Mouse (Mus musculus): ENCODE data around the gene Zfp280b. TPM values are rescaled to one million over a fixed set of nuclear protein-coding genes. Genes with fewer than 3 reads are reported as not detected.
"Not testable (repeated sequence)": the region's sequence is repeated elsewhere in the genome, so short reads cannot be mapped to it uniquely, and the experiment has no call there.

The Zfp280b gene
- polyA plus RNA-seq, 1 experiment from 2014 or later = 20.8 TPM

DNA sequence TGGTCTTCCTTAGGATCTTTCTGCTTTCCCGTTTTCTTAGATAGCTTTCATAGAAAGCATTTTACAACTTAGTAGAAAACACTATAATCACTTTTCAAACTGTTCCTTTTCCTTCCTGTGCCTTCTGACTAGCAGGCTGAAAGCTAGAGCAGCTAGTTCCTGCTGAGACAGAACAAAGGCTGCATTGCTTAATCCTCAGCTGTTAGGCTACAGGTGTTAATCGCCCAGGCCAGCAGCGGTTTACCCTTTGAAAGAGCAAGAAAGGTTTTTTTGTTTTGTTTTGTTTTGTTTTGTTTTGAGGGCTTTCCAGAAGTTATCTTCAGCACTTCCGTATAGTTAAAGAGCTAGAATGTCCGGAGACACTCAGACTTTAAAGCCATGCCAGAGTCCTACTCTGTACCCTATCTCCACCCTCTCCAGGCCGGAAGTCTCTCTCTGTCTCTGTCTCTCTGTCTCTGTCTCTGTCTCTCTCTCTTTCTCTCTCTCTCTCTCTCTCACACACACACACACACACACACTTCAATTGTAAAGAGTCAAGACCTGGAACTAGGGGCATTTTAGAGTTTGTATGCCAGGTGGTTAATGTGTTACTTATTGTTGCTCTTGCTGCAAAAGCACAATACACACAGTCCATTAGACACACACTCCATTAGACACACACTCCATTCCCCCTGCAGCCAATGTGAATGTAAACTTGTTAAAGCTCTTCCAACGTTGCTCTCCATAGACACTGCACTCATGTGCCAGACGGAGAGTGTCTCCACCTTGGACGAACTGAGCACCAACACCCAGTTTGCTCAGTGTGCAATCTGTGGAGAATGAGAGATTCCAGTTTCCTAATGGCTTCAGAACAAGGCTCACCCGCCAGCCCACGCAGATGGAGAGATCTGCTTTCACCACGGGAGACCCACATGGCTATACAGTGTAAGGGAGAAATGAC lies 35.5 kb downstream of the Zfp280b start:
- WGBS = 25% methylated on average over 12 of the region's 12 CpGs
- Histone ChIP-seq H3K4me1 (no peaks in the 10 kb centered on the region), H3K36me3 (no peaks in the 10 kb centered on the region), H3K27me3 (no peaks in the 10 kb centered on the region), H3K4me3 (no peak overlapping the region), H3K9me3 (no peaks in the 10 kb centered on the region), H3K9ac (no peak overlapping the region), H3K4me2 (no peak overlapping the region), H3K27ac (no peak overlapping the region)
- ATAC-seq (ENCODE audit: borderline replicate concordance, extremely low read depth, low FRiP score, low TSS enrichment) = no peak

DNA sequence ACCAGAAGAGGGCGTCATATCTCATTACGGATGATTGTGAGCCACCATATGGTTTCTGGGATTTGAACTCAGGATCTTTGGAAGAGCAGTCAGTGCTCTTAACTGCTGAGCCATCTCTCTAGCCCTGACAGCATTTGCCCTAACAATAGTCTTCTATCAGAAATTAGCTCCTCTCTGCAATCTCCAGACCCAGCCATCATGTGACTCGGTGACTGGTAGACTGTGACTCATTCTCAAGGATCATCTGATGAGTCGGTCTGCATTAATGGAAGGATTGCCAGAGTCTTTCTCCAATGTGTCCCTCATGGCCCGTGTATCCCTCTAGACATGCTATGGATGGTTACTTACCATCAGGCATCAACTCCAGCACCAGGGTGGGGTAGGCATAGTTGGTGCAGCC lies 39.6 kb downstream of the Zfp280b start:
- not testable (repeated sequence) for H3K9me3 ChIP-seq, H3K36me3 ChIP-seq
- 87% methylated on average over 5 of the region's 5 CpGs for WGBS

DNA sequence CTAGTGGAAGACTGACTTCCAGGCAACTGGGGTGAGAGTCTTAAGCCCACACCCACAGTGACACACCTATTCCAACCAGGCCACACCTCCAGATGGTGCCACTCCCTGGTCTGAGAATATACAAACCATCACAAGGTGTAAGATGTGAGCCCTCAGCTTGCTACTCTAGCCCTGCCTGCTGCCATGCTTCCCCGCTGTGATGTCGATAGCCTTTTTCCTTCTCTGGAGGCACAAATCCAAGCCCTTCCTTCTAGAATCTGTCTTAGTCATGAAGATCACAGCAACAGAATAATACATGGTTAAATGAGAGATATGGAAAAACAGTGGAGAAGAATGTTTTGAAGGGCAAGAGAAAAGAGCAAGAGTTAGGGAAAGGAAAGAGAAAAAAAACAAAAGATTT lies 44.6 kb downstream of the Zfp280b start:
- H3K4me1 ChIP-seq; H3K4me3 ChIP-seq; H3K4me2 ChIP-seq; H3K27me3 ChIP-seq; H3K9ac ChIP-seq; H3K27ac ChIP-seq; H3K9me3 ChIP-seq; ATAC-seq (ENCODE audit: borderline replicate concordance, extremely low read depth, low FRiP score, low TSS enrichment); H3K36me3 ChIP-seq: not testable (repeated sequence)
- 75% methylated on average over 2 of the region's 2 CpGs for WGBS

More for the DNA sequence above, 39.6 kb downstream of the Zfp280b start:
- H3K4me3 ChIP-seq; H3K27ac ChIP-seq; H3K9ac ChIP-seq; H3K4me1 ChIP-seq; H3K4me2 ChIP-seq; H3K27me3 ChIP-seq; ATAC-seq (ENCODE audit: borderline replicate concordance, extremely low read depth, low FRiP score, low TSS enrichment): not testable (repeated sequence)

Small RNAs within 50 kb of the gene (microRNA-seq; reads per million reads assigned to microRNA genes)
- gene Mir6409 = not detected

Other genes with a start within 250 kb of the Zfp280b start
- gene Gstt1, start 234.1 kb upstream of the Zfp280b start, polyA plus RNA-seq (2015; fragmentation: Nextera tagmentation; extraction: Ambion mirVana) = 31.7 and 31.9 TPM in 2 replicates
- gene Gstt4, start 210.1 kb upstream of the Zfp280b start, polyA plus RNA-seq (2015; fragmentation: Nextera tagmentation; extraction: Ambion mirVana) = not detected in 2 replicates
- gene Gstt2, start 195.2 kb upstream of the Zfp280b start, polyA plus RNA-seq (2015; fragmentation: Nextera tagmentation; extraction: Ambion mirVana) = 37.3 and 39.1 TPM in 2 replicates
- 1,625 and 1,841 TPM in 2 replicates for gene Mif, start 172.4 kb upstream of the Zfp280b start, polyA plus RNA-seq (2015; fragmentation: Nextera tagmentation; extraction: Ambion mirVana)
- 1.8 and 2.5 TPM in 2 replicates for gene Derl3, start 139.2 kb upstream of the Zfp280b start, polyA plus RNA-seq (2015; fragmentation: Nextera tagmentation; extraction: Ambion mirVana)
- 205 and 213 TPM in 2 replicates for gene Smarcb1, start 111.0 kb upstream of the Zfp280b start, polyA plus RNA-seq (2015; fragmentation: Nextera tagmentation; extraction: Ambion mirVana)
- gene Chchd10, start 99.5 kb upstream of the Zfp280b start, polyA plus RNA-seq (2015; fragmentation: Nextera tagmentation; extraction: Ambion mirVana) = 51.1 and 55.3 TPM in 2 replicates
- 75.9 and 83.4 TPM in 2 replicates for gene Mmp11, start 96.2 kb upstream of the Zfp280b start, polyA plus RNA-seq (2015; fragmentation: Nextera tagmentation; extraction: Ambion mirVana)
- 0.42 and 0.59 TPM in 2 replicates for gene Gm867, start 92.0 kb upstream of the Zfp280b start, polyA plus RNA-seq (2015; fragmentation: Nextera tagmentation; extraction: Ambion mirVana)
- 0.55 and 0.95 TPM in 2 replicates for gene Vpreb3, start 89.6 kb upstream of the Zfp280b start, polyA plus RNA-seq (2015; fragmentation: Nextera tagmentation; extraction: Ambion mirVana)
- gene Gm5134, start 78.1 kb upstream of the Zfp280b start, polyA plus RNA-seq (2015; fragmentation: Nextera tagmentation; extraction: Ambion mirVana) = 0.05 TPM in 1 of 2 replicates, not detected in the other
- not detected in 2 replicates for gene Slc5a4b, start 78.3 kb downstream of the Zfp280b start, polyA plus RNA-seq (2015; fragmentation: Nextera tagmentation; extraction: Ambion mirVana)
- gene Slc5a4a, start 114.8 kb downstream of the Zfp280b start, polyA plus RNA-seq (2015; fragmentation: Nextera tagmentation; extraction: Ambion mirVana) = not detected in 2 replicates
- 51.7 and 53.4 TPM in 2 replicates for gene Prmt2, start 205.2 kb downstream of the Zfp280b start, polyA plus RNA-seq (2015; fragmentation: Nextera tagmentation; extraction: Ambion mirVana)
- gene S100b, start 221.2 kb downstream of the Zfp280b start, polyA plus RNA-seq (2015; fragmentation: Nextera tagmentation; extraction: Ambion mirVana) = 0.59 and 0.67 TPM in 2 replicates